Mouse (Mus musculus): ENCODE measurements around the gene Anxa2. TPM values are rescaled to one million over a fixed set of nuclear protein-coding genes. Genes with fewer than 3 reads are reported as not detected.

The Anxa2 gene
- polyA plus RNA-seq, 1 experiment, result 662 TPM

DNA sequence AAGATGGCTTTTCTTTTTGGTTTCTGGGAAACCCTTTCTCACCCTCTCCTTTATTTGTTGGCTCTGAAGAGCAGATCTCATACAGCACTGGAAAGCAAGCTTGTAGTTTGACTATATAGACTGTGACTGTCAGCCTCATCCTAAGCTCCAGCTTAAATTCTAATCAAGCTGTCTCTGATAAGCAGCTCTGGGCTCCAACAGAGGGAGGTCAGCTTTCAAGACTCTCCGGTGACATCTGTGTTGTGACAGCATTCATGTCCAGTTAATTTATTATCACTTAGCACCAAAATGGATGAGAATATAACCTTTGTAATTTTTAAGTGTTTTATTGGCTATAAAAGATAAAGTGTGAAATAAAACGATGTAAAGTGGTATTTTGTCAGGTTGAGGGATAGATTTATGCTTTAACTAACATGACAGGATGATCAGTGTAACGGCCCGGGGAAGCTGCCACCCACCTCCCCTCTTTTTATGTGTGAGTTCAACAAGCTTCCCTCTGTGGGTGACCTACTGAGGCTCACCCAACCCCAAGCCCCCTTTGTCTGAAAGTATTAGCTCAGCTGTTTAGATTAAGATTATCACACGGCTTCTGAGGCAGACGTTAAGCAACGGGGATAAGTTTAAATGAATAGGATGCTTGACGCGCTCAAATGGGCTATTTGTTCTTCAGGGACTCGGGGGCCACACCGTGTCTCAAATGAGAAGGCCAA, 58.6 kb downstream of the Anxa2 start:
- Histone ChIP-seq H3K27ac (ENCODE audit: insufficient read depth, low read depth, low read length) (no peak overlapping the region), H3K4me3 (ENCODE audit: insufficient read depth, low read depth, low read length) (no peak overlapping the region), H3K4me1 (ENCODE audit: control insufficient read depth, insufficient read depth, low read length) (no peaks in the 10 kb centered on the region)
- no peak for TF ChIP-seq CTCF (IDR thresholded peaks at IDR 0.05; ENCODE audit: insufficient read depth, low read depth, low read length)
- TF ChIP-seq POLR2A (IDR thresholded peaks at IDR 0.05; ENCODE audit: insufficient read depth, low read depth, low read length), result no peak
- 40% methylated on average over 11 of the region's 11 CpGs for WGBS

DNA sequence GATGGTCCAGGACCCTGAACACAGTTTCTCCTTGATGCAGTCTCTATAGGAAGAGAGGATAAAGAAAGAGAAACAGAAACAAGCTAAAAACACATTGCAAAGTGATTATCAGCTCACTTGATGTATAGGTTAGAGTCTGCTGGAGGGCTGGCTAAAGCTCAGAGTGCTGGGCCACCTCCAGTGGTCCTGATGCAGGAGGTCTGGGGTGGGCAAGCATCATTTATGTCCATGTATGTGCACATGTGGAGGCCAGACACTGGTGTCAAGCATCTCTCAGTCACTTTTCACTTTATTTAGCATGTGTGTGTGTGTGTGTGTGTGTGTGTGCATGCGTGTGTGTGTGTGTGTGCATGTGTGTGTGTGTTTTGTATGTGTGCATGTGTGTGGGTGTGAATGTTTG, 59.3 kb downstream of the Anxa2 start:
- Histone ChIP-seq H3K4me3 (ENCODE audit: insufficient read depth, low read depth, low read length) (no peak overlapping the region), H3K27ac (ENCODE audit: insufficient read depth, low read depth, low read length) (no peak overlapping the region), H3K4me1 (ENCODE audit: control insufficient read depth, insufficient read depth, low read length) (peaks cover 4% of the 10 kb centered on the region)
- 95% methylated on average over 1 of the region's 1 CpGs for WGBS
- no peak for TF ChIP-seq CTCF (IDR thresholded peaks at IDR 0.05; ENCODE audit: insufficient read depth, low read depth, low read length)
- TF ChIP-seq POLR2A (IDR thresholded peaks at IDR 0.05; ENCODE audit: insufficient read depth, low read depth, low read length), result no peak

DNA sequence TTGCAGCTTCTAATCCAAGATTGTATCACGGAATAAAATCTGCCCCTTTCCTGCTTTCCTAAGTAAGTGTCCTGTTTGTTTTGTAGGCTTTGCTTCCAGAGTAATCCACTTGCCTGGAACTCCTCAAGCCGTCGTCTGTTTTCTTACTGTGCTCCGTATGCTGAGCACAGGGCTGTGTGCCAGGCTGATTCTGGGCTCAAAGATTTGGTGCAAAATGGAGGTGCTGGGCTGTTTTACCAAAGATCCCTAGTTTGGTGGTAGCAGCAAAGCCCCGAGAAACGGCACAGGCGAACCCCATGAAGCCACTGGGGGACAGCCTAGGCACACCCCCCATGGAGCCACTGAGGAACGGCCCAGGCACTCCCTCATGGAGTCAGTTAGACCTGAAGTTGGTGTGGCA, 60.8 kb downstream of the Anxa2 start:
- H3K4me3 ChIP-seq (ENCODE audit: insufficient read depth, low read depth, low read length), result no peak overlapping the region
- peaks cover 5% of the 10 kb centered on the region for H3K4me1 ChIP-seq (ENCODE audit: control insufficient read depth, insufficient read depth, low read length)
- H3K27ac ChIP-seq (ENCODE audit: insufficient read depth, low read depth, low read length), result no peak overlapping the region
- 65% methylated on average over 8 of the region's 8 CpGs for WGBS
- TF ChIP-seq POLR2A (IDR thresholded peaks at IDR 0.05; ENCODE audit: insufficient read depth, low read depth, low read length) (no peak), CTCF (IDR thresholded peaks at IDR 0.05; ENCODE audit: insufficient read depth, low read depth, low read length) (no peak)

DNA sequence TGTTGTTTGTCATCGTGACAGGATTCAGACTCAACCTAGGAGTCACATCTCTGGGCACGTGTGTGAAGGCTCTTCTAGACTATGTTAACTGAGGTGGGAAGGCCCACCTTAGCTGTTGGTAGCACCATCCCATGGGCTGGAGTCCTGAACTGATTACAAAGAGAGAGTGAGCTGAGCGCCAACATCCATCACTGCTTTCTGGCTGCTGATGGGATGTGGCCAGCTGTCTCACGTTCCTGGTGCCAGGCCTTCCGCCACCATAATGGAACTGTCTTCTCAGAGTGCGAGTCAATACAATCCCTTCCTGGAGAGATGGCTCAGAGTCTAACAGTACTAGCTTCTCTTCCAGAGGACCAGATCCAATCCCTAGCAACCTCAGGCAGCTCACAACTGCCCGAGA, 62.0 kb downstream of the Anxa2 start:
- WGBS, result 92% methylated on average over 7 of the region's 7 CpGs
- Histone ChIP-seq H3K4me3 (ENCODE audit: insufficient read depth, low read depth, low read length) (no peak overlapping the region), H3K4me1 (ENCODE audit: control insufficient read depth, insufficient read depth, low read length) (peaks cover 5% of the 10 kb centered on the region), H3K27ac (ENCODE audit: insufficient read depth, low read depth, low read length) (no peak overlapping the region)
- no peak for TF ChIP-seq POLR2A (IDR thresholded peaks at IDR 0.05; ENCODE audit: insufficient read depth, low read depth, low read length)
- no peak for TF ChIP-seq CTCF (IDR thresholded peaks at IDR 0.05; ENCODE audit: insufficient read depth, low read depth, low read length)

DNA sequence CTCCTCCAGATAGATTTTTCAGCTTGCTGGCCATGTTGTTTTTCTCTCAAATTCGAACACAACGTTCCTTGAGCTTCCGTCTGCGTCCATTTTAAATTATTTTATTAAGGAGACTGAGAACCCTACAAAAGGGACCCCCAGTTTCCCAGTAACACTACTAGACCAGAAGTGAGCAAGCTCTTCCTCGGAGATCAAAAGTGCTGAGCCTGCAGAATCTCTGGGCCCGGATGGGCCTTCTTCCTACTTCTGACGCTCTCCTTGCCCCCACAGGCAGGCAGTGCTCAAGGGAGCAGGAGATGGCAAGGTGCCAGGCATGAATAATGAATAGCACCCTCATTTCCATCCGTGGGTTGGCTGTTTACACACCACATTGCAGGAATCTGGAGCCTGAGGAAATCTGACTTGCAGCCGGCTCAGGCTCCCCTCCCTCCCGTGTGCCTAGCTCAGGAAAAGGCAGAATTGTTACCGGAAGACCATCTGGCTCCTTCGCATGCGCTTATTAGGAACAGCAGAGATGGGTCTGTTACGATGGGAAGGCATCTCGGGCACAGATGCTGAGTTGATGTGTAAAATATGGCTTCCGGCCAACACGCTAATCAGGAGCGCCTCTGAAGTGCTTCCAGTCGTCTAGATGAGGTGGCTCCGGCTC, 64.1 kb downstream of the Anxa2 start:
- no peak for TF ChIP-seq CTCF (IDR thresholded peaks at IDR 0.05; ENCODE audit: insufficient read depth, low read depth, low read length)
- no peak for TF ChIP-seq POLR2A (IDR thresholded peaks at IDR 0.05; ENCODE audit: insufficient read depth, low read depth, low read length)
- peaks cover 5% of the 10 kb centered on the region for H3K4me1 ChIP-seq (ENCODE audit: control insufficient read depth, insufficient read depth, low read length)
- H3K4me3 ChIP-seq (ENCODE audit: insufficient read depth, low read depth, low read length), result no peak overlapping the region
- 31% methylated on average over 20 of the region's 20 CpGs for WGBS
- no peak overlapping the region for H3K27ac ChIP-seq (ENCODE audit: insufficient read depth, low read depth, low read length)

Other genes starting within 250 kb of the Anxa2 start
- not detected in 2 replicates for gene Ice2, start 55.7 kb upstream of the Anxa2 start, polyA plus RNA-seq (2012; ENCODE audit: insufficient read depth, insufficient read length, low replicate concordance, missing spikeins)

All from olfactory bulb, adult 2 months (tissue).